Mouse (Mus musculus) adrenal gland, postnatal 10 days (tissue): ENCODE measurements around the gene Chst11. TPM values are rescaled to one million over a fixed set of nuclear protein-coding genes. Genes with fewer than 3 reads are reported as not detected.

Experiments used
- DNase-seq: peaks from one replicate; pipeline ENCODE4 v3.0.0; 2021; ENCODE audit warnings: mixed read lengths
- total RNA-seq, 2 experiments: library from RNA; stranded (reverse); gene quantifications; 2 replicates each; pipeline ENCODE4 v1.2.3; 2021

Gene Chst11
- total RNA-seq, 2 experiments from 2014 or later: 23.2 to 23.3 TPM

GRCm38 (mm10) chr10:83112345-83112744 lies 127.0 kb downstream of the Chst11 start:
- DNase-seq: no peak

GRCm38 (mm10) chr10:83114564-83114963 lies 129.3 kb downstream of the Chst11 start:
- DNase-seq: no peak

- peak; percentile 53 for DNase-seq
These were observed 131.6 kb downstream of the Chst11 start for GRCm38 (mm10) chr10:83116889-83117288.

- no peak for DNase-seq
These were observed 132.6 kb downstream of the Chst11 start for GRCm38 (mm10) chr10:83117851-83118250.

- no peak for DNase-seq
These were observed 133.3 kb downstream of the Chst11 start for GRCm38 (mm10) chr10:83118613-83119012.

- peak; percentile 57 for DNase-seq
These were observed 133.7 kb downstream of the Chst11 start for GRCm38 (mm10) chr10:83119016-83119415.

- peak; percentile 47 for DNase-seq
These were observed 134.2 kb downstream of the Chst11 start for GRCm38 (mm10) chr10:83119461-83119860.

- DNase-seq: peak; percentile 58
These were observed 134.6 kb downstream of the Chst11 start for GRCm38 (mm10) chr10:83119909-83120308.

- DNase-seq: peak; percentile 63
These were observed 135.6 kb downstream of the Chst11 start for GRCm38 (mm10) chr10:83120938-83121337.

- no peak for DNase-seq
These were observed 139.3 kb downstream of the Chst11 start for GRCm38 (mm10) chr10:83124560-83124959.

GRCm38 (mm10) chr10:83126447-83126846 lies 141.1 kb downstream of the Chst11 start:
- DNase-seq: no peak

GRCm38 (mm10) chr10:83128435-83128834 lies 143.1 kb downstream of the Chst11 start:
- peak; percentile 53 for DNase-seq

- DNase-seq: no peak
These were observed 144.4 kb downstream of the Chst11 start for GRCm38 (mm10) chr10:83129624-83130218.

GRCm38 (mm10) chr10:83130611-83131010 lies 145.3 kb downstream of the Chst11 start:
- DNase-seq: peak; percentile 66

- DNase-seq: no peak
These were observed 146.6 kb downstream of the Chst11 start for GRCm38 (mm10) chr10:83131884-83132283.

- DNase-seq: no peak
These were observed 148.7 kb downstream of the Chst11 start for GRCm38 (mm10) chr10:83133866-83134570.

- no peak for DNase-seq
These were observed 149.6 kb downstream of the Chst11 start for GRCm38 (mm10) chr10:83134896-83135295.

- DNase-seq: no peak
These were observed 150.7 kb downstream of the Chst11 start for GRCm38 (mm10) chr10:83135963-83136362.

GRCm38 (mm10) chr10:83137103-83137502 lies 151.8 kb downstream of the Chst11 start:
- DNase-seq: no peak

GRCm38 (mm10) chr10:83139276-83139675 lies 154.0 kb downstream of the Chst11 start:
- DNase-seq: no peak

- DNase-seq: no peak
These were observed 155.1 kb downstream of the Chst11 start for GRCm38 (mm10) chr10:83140258-83140936.

GRCm38 (mm10) chr10:83141434-83141833 lies 156.1 kb downstream of the Chst11 start:
- DNase-seq: no peak

GRCm38 (mm10) chr10:83143049-83143448 lies 157.8 kb downstream of the Chst11 start:
- DNase-seq: no peak
